Mouse (Mus musculus) forebrain, embryonic 14.5 days (tissue): ENCODE data around the gene Ptprf. TPM values are rescaled to one million over a fixed set of nuclear protein-coding genes. Genes with fewer than 3 reads are reported as not detected.

Experiments used
- ATAC-seq: fragments of 200-750 bp; cut with Nextera tagmentation; 2 replicates; pipeline ENCODE4 v1.8.0; 2017; ENCODE audit warnings: mild to moderate bottlenecking, moderate library complexity
- DNase-seq: peaks from one replicate; pipeline ENCODE4 v3.0.0-alpha.2; 2015; ENCODE audit warnings: low spot score
- H3K27ac ChIP-seq: fragments of 300-500 bp; sonication (generic); 2 replicates; pipeline ENCODE4 v1.5.1; 2014; ENCODE audit warnings: low read depth, mild to moderate bottlenecking, control low read depth, low read length, moderate library complexity
- H3K27me3 ChIP-seq: fragments of 300-500 bp; sonication (generic); replicated peaks from 2 replicates; pipeline ENCODE4 v1.6.1; 2014; ENCODE audit warnings: low read length, control low read depth, mixed read lengths; ENCODE audit not compliant: control insufficient read depth, insufficient read depth
- H3K36me3 ChIP-seq: fragments of 300-500 bp; sonication (generic); 2 replicates; pipeline ENCODE4 v1.6.1; 2014; ENCODE audit warnings: low read length, control low read depth; ENCODE audit not compliant: control insufficient read depth, insufficient read depth
- H3K4me1 ChIP-seq: fragments of 300-500 bp; sonication (generic); 2 replicates; pipeline ENCODE4 v1.6.1; 2014; ENCODE audit warnings: antibody characterized with exemption, low read length, control low read depth; ENCODE audit not compliant: control insufficient read depth, insufficient read depth
- H3K4me2 ChIP-seq: fragments of 300-500 bp; sonication (generic); 2 replicates; pipeline ENCODE4 v1.6.1; 2014; ENCODE audit warnings: mild to moderate bottlenecking, control low read depth, low read length
- H3K4me3 ChIP-seq: fragments of 300-500 bp; sonication (generic); 2 replicates; pipeline ENCODE4 v1.5.1; 2014; ENCODE audit warnings: low read depth, low read length, control low read depth
- H3K9ac ChIP-seq: fragments of 300-500 bp; sonication (generic); 2 replicates; pipeline ENCODE4 v1.6.1; 2014; ENCODE audit warnings: mild to moderate bottlenecking, low read length, control low read depth, moderate library complexity
- H3K9me3 ChIP-seq: fragments of 300-500 bp; sonication (generic); replicated peaks from 2 replicates; pipeline ENCODE4 v1.6.1; 2016; ENCODE audit warnings: low read length, control low read depth, mixed read lengths; ENCODE audit not compliant: control insufficient read depth
- WGBS: fragments of 180-500 bp; shearing (Covaris S2); extraction: QIAGEN DNeasy Blood & Tissue Kit; methylation state at CpG from one replicate; pipeline ENCODE4 v1.1.7; 2014; 5-methylcytosine and 5-hydroxymethylcytosine counted together
- polyA plus RNA-seq: library from polyadenylated mRNA; unstranded; fragments of >200 nt; fragmentation: Nextera tagmentation; extraction: Ambion mirVana; gene quantifications from 2 replicates; pipeline ENCODE4 v1.2.1, GENCODE M21; 2014

Ptprf gene
- polyA plus RNA-seq, 1 experiment from 2014 or later = 42.0 TPM

GRCm38 (mm10) chr4:118290416-118291030 is 682 bp downstream of the Ptprf start:
- DNase-seq (peak; percentile 44), ATAC-seq (peak; percentile 35)
- under 1% methylated on average over 37 of the region's 84 CpGs for WGBS
- peak overlapping the region; percentile 91 for H3K27ac ChIP-seq
- peaks cover 13% of the 10 kb centered on the region; the same call in 1 of the 2 replicates for H3K36me3 ChIP-seq
- peak overlapping the region; percentile 89 for H3K4me3 ChIP-seq
- peak overlapping the region; percentile 59 for H3K4me2 ChIP-seq
- H3K9me3 ChIP-seq = no peaks in the 10 kb centered on the region
- H3K4me1 ChIP-seq = peaks cover 15% of the 10 kb centered on the region
- H3K27me3 ChIP-seq = no peaks in the 10 kb centered on the region
- peak overlapping the region; percentile 93 for H3K9ac ChIP-seq

GRCm38 (mm10) chr4:118289960-118290415 is 1.2 kb downstream of the Ptprf start:
- DNase-seq (peak; percentile 48), ATAC-seq (peak; percentile 13; the same call in 1 of the 2 replicates)
- H3K27me3 ChIP-seq = no peaks in the 10 kb centered on the region
- H3K27ac ChIP-seq = peak overlapping the region; percentile 91
- peak overlapping the region; percentile 93 for H3K9ac ChIP-seq
- under 1% methylated on average over 12 of the region's 12 CpGs for WGBS
- H3K9me3 ChIP-seq = no peaks in the 10 kb centered on the region
- peak overlapping the region; percentile 89 for H3K4me3 ChIP-seq
- peaks cover 16% of the 10 kb centered on the region for H3K36me3 ChIP-seq
- peak overlapping the region; percentile 59 for H3K4me2 ChIP-seq
- peaks cover 15% of the 10 kb centered on the region for H3K4me1 ChIP-seq

- no peaks in the 10 kb centered on the region for H3K27me3 ChIP-seq
- no peaks in the 10 kb centered on the region for H3K9me3 ChIP-seq
- ATAC-seq (no peak), DNase-seq (no peak)
- 37% methylated on average over 5 of the region's 5 CpGs for WGBS
- H3K9ac ChIP-seq = peak overlapping the region; percentile 93
- peaks cover 15% of the 10 kb centered on the region for H3K4me1 ChIP-seq
- H3K36me3 ChIP-seq = peaks cover 18% of the 10 kb centered on the region
- peak overlapping the region; percentile 59 for H3K4me2 ChIP-seq
- peak overlapping the region; percentile 89 for H3K4me3 ChIP-seq
- H3K27ac ChIP-seq = peak overlapping the region; percentile 91; the same call in 1 of the 2 replicates
These were observed 1.9 kb downstream of the Ptprf start for GRCm38 (mm10) chr4:118289266-118289665.

- Histone ChIP-seq H3K4me1 (peaks cover 15% of the 10 kb centered on the region), H3K4me3 (no peak overlapping the region), H3K4me2 (peak overlapping the region; percentile 59; the same call in 1 of the 2 replicates), H3K27ac (no peak overlapping the region), H3K27me3 (no peaks in the 10 kb centered on the region), H3K9me3 (no peaks in the 10 kb centered on the region), H3K9ac (peak overlapping the region; percentile 93; the same call in 1 of the 2 replicates), H3K36me3 (peaks cover 25% of the 10 kb centered on the region)
- DNase-seq (no peak), ATAC-seq (no peak)
- 78% methylated on average over 6 of the region's 6 CpGs for WGBS
These were observed 2.7 kb downstream of the Ptprf start for GRCm38 (mm10) chr4:118288531-118288930.

GRCm38 (mm10) chr4:118286202-118286601 is 5.0 kb downstream of the Ptprf start:
- no peak for ATAC-seq
- DNase-seq = no peak
- Histone ChIP-seq H3K36me3 (peaks cover 37% of the 10 kb centered on the region), H3K4me1 (peaks cover 20% of the 10 kb centered on the region), H3K27me3 (no peaks in the 10 kb centered on the region), H3K27ac (no peak overlapping the region), H3K9ac (no peak overlapping the region), H3K4me3 (no peak overlapping the region), H3K9me3 (no peaks in the 10 kb centered on the region), H3K4me2 (no peak overlapping the region)
- WGBS = 90% methylated on average over 5 of the region's 5 CpGs

GRCm38 (mm10) chr4:118282182-118282562 is 9.0 kb downstream of the Ptprf start:
- DNase-seq (no peak), ATAC-seq (no peak)
- Histone ChIP-seq H3K4me3 (no peak overlapping the region), H3K27me3 (no peaks in the 10 kb centered on the region), H3K36me3 (peaks cover 36% of the 10 kb centered on the region), H3K27ac (no peak overlapping the region), H3K4me1 (peaks cover 14% of the 10 kb centered on the region), H3K4me2 (no peak overlapping the region), H3K9me3 (no peaks in the 10 kb centered on the region), H3K9ac (0 out of 2 replicates have a peak overlapping the region, but pooled peaks have one; percentile 3)
- WGBS = 17% methylated on average over 1 of the region's 1 CpGs

- Histone ChIP-seq H3K9ac (0 out of 2 replicates have a peak overlapping the region, but pooled peaks have one; percentile 3), H3K36me3 (peaks cover 34% of the 10 kb centered on the region), H3K9me3 (no peaks in the 10 kb centered on the region), H3K27me3 (no peaks in the 10 kb centered on the region), H3K4me3 (no peak overlapping the region), H3K4me2 (no peak overlapping the region), H3K27ac (no peak overlapping the region), H3K4me1 (peaks cover 20% of the 10 kb centered on the region)
- ATAC-seq (no peak), DNase-seq (no peak)
- WGBS = 69% methylated on average over 13 of the region's 13 CpGs
These were observed 9.6 kb downstream of the Ptprf start for GRCm38 (mm10) chr4:118281444-118282181.

- Histone ChIP-seq H3K9me3 (no peaks in the 10 kb centered on the region), H3K4me2 (no peak overlapping the region), H3K27me3 (no peaks in the 10 kb centered on the region), H3K4me3 (no peak overlapping the region), H3K36me3 (peaks cover 31% of the 10 kb centered on the region), H3K27ac (no peak overlapping the region), H3K4me1 (peaks cover 31% of the 10 kb centered on the region), H3K9ac (no peak overlapping the region)
- DNase-seq (no peak), ATAC-seq (no peak)
- WGBS = 85% methylated on average over 7 of the region's 7 CpGs
These were observed 10.7 kb downstream of the Ptprf start for GRCm38 (mm10) chr4:118280506-118280905.
